Mouse (Mus musculus) thymus, postnatal 14 days (tissue): ENCODE data around the gene Map3k12.

Source experiments
- DNase-seq: peaks from one replicate; pipeline ENCODE4 v3.0.0; 2021

Map3k12 gene

DNA sequence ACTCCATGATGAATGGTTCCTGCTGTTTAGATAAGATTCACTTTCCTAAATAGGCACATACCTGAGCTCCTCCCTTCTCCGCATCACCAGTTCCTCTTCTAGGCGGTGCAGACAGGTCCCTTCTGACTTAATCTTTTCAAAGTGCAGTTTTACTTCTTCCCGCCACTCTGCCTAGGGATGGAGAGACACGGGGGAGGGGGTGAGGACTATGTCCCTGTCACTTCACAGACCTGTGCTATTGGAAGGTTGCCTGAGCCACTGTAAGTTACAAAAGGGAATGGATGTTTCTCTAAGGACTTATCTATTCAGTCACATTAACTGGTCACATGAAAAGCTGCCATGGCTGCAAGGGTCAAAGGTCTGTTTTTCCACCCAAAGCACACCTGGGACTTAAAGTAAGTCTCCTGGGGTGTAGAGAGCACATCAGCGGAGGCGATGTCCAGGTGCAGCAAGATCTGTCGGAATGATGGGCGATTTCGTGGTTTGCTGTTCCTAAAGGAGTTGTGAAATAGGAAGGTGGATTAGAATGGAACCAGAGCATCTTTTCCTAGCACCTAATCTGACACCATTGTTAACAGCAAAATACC, 14.5 kb downstream of the Map3k12 start:
- no peak for DNase-seq

DNA sequence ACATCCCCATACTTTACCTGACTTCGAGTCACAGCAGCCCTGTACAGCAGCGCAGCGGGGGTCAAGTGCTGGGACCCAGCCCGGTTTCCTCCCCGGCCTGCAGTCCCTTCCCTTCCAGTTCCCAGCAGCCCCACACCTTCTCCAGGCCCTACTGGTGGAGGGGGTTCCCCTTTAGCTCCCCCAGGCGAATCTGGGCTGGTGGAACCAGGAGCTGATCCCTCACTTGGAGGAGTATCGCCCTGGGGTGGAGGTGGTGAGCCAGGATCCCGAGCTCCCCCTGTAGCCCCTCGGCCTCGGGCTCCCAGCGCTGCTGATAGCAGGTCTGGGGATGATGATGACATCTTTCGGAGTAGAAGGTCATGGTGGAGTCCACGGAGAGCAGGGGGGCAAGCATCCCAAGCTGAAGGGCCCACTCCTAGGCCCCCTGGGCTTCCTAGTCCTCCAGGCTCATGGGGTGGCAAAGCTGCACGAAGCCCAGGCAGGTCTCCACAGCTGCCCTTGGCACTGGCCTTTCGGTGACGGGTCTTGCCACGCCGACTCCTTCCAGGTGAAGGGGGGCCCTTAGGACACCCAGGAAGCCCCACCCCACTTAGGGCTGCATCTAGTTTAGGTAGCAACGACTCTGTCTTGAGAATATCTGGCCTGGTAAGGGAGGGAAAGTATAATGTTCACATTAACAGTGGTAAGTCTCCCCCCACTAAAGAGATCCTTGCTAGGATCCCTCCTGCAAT, 15.6 kb downstream of the Map3k12 start:
- no peak for DNase-seq

DNA sequence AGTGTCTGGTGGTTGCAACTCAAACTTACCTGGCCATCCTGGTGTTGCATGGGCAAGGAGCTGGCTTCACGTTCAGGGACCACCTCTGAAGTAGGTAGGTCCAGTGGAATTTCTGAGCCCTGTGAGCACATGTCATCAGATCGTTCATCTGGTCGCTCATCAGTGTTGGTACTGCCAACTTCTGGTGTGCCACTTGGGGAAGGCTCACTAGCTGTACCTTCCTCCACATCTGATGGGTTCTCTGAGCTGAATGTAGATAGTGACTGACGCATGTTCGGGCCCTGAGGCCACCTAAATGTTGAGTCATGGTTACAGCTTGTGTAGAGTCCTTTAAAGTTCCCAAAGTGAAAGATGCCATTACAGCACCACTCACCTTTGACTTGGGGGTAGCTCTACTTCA, 16.4 kb downstream of the Map3k12 start:
- no peak for DNase-seq

DNA sequence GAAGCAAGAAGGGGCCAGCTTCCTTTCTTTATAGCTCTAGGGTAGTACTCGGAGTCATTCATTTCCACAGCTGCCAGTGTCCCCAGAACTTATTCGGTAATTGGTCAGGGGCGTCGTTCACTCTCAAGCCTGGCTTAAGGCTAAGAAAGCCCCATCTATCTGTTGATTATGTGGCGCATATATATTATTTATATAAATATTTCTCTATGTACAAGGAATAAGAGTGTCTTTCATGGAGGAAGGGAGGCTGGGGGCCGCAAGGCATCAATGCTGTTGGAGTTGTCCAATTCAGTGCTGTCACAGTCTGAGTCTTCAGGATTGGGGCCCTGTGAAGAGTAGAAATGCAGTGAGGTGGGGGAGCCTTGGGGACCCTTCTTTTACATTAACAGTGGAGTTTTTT, 17.0 kb downstream of the Map3k12 start:
- no peak for DNase-seq

DNA sequence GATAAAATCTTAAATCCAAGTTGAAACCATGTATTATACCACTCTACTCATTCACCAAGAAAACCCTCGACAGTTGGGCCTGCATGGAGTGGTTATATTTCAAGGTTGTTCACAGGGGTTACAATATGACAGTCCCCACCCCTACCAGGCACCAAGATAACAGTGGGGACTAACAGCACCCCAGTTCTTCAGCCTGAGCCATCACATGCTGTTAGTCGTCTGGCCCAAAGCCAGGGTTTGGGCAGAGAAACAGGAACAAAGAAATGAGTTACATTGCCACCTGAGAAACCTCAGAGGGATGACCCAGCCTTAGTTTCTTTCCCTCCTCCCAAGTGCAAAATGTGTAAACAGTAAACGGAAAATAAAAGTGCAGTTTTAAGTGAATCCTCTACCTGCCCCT, 17.5 kb downstream of the Map3k12 start:
- DNase-seq, result no peak

DNA sequence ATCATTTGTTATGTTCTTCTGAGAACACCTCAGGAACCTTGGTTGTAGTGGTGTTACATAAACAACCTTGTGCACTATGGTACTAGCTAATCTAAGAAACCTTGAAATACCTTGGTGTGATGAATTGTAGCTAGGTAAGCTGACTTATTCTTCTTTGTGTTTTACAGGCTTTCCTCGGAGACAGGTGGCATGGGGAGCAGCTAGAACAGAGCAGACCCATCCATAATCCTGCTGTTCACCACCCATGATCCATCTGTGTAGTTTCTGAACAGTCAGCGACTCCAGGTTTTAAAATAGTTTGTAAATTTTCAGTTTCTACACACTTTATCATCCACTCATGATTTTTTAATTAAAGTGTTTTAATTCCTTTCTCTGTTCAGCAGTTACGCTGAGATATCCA, 18.5 kb downstream of the Map3k12 start:
- DNase-seq, result no peak

DNA sequence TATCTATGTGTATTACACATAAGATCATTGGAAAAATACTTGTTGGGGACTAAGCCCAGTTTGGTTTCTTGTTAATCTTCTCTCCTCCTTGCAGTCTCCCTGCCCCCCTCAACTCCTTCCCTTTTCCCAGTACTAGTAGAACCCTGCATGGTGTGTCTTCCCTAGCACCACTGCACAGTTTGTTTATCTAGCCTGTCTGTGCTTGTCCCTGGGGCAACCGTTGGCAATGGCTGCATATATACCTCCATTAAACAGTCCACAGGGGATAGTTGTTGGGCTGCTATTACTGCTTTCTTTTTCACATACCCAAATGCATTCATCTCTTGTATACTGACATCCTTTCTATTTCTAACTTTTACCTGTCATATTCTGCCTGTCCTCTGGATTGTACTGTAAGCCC, 29.2 kb downstream of the Map3k12 start:
- DNase-seq, result no peak

DNA sequence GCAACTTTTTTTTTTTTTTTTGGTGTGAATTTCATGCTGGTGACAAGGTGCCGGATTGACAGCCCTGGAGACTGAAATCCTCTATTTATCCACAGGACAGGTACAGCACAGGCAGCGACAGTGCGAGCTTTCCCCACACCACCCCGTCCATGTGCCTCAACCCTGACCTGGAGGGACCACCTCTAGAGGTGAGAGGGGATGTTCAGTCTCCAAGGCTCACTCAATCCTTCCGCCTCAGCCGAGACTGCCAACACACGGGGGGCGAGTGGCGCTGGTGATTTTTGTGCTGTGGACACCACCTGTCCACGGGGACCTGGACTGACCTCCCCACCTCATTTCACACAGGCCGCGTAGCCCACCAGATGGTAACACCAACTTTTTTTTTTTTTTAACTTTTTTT, 31.0 kb downstream of the Map3k12 start:
- no peak for DNase-seq

DNA sequence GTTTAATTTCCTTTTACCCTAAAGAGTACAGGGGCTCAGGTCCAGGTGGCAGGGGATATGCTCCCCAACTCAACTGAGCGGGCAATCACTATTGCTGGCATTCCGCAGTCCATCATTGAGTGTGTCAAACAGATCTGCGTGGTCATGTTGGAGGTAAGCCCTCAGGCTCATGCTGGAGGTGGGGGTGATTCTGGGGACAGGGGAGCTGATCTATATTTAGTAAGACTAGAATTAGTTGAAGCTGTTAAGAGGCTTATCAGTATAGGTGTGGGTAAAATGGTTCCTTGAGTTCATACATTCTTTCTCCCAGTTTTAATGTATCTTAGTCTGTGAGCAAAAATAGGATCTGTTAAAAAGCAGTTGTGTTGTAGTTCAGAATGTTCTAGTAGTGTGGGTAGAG, 33.7 kb downstream of the Map3k12 start:
- DNase-seq, result no peak

DNA sequence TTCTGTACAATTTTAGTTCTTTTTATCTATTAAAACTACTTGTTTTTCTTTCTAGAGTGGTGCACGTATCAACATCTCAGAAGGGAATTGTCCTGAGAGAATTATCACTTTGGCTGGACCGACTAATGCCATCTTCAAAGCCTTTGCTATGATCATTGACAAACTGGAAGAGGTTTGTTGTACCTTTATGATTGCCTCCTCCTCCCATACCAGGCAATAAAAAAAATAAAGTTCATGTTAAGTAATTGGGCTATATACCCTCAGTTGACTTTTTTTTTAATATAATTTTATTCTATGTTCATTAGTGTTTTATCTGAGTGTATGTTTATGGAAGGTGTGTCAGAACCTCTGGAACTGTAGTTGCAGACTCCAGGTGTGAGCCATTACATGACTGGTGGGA, 42.3 kb downstream of the Map3k12 start:
- no peak for DNase-seq

DNA sequence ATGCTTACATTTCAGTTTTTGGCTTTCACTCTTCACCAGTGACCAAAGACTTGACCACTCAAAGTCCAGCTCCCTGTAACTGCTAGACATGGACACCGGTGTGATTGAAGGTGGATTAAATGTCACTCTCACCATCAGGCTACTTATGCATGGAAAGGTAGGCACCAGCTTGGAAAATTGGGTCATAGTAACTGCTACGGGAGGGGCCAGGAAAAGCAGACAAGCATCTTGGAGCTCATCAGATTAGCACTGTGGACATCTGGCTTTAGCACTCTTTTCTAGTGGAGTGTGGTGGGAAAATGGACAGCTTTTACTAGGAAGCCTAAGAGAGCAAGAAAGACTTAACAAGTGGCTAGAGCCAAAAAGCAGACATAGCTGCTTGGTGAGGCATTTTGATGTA, 43.6 kb downstream of the Map3k12 start:
- DNase-seq, result no peak

DNA sequence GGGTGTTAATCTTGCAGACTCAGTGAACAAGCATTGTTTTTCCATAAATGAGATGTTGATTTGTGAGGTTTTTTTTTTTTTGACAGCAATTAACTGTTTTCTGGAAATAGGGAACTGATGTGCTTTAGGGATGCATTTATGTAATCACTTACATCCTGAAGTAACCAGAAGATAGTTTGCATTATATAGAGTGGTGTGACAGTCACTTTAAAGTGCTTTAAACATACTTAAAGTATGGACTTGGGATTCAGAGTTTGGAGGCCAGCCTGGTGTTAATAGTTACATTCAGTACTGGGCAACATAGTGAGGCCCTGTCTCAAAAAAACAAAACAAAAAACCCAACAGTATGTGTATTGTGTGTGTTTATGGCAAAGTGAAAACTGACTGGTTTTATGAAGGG, 45.1 kb downstream of the Map3k12 start:
- no peak for DNase-seq

DNA sequence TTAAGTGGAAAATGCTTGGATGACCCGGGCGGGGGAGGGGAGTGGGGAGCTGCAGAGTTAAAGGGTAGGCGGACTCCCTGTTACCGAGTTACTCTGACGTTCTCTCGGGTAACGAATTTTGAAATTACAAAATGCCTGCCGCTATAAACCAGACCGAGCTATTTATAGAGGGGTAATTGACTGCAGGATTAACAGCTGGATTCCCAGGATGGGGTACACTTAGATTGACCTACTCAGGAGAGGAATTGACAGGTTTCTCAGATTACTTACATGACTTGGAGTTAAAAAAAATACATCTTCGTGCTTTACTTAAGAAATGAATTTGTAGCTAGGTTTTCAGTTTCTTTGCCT, 45.6 kb downstream of the Map3k12 start:
- DNase-seq, result no peak

DNA sequence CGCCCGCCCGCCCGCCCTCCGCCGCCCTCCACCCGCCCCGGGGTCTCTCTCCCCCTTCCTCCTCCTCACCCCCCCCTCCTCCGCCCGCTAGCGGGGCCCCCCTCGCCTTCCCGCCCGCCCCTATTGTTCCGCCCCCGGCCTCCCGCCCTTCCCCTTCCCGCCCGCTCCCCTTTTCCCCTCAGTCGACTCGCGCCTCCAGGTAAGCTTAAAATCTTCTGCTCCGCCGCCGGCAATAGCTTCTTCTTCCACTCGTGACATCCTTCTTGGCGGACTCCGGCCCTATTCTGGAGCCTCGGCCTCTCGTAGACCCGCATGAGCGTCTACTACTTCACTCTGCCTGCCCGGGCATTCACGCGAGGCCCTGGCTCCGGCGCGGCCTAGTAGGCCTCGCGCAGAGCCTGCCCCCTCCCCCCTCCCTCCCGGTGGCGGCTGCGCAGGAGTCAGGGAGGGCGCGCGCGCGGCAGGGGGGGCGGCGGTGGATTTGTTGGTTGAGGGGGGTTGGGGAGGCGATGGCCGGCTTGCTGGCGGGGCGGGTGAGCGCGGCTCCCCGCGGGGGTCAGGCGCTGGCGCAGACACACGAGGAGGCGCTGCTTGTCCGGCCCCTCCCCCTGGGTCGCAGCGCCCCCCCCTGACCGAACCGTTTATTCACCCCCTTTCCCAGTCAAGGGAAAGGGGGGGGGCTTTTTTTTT, 46.1 kb downstream of the Map3k12 start:
- DNase-seq, result peak; percentile 86

DNA sequence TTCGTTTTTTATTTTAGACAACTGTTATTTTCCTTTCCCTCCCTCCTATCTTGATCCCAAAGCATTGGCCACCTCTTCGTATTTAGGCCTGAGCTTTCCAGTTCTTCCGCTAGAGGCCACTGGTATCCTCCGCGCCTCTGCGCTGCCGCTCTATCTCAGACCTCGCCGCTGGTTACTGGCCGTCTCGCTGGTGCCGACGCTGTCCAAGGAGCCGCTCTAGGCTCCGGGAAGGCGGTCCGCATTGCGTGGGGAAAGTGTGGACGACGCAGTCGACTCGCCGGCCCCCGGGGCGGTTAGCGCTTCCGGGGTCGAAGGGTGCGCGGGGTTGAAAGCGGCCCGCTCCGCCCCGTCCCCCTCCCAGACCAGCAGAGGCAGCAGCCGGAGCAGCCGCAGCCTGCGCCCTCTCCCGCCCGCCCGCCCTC, 46.7 kb downstream of the Map3k12 start, which contains the start of gene Pcbp2:
Pcbp2 (plus strand) TSS at position 357 of the 422 bp plus-strand sequence.
- DNase-seq, result peak; percentile 97

DNA sequence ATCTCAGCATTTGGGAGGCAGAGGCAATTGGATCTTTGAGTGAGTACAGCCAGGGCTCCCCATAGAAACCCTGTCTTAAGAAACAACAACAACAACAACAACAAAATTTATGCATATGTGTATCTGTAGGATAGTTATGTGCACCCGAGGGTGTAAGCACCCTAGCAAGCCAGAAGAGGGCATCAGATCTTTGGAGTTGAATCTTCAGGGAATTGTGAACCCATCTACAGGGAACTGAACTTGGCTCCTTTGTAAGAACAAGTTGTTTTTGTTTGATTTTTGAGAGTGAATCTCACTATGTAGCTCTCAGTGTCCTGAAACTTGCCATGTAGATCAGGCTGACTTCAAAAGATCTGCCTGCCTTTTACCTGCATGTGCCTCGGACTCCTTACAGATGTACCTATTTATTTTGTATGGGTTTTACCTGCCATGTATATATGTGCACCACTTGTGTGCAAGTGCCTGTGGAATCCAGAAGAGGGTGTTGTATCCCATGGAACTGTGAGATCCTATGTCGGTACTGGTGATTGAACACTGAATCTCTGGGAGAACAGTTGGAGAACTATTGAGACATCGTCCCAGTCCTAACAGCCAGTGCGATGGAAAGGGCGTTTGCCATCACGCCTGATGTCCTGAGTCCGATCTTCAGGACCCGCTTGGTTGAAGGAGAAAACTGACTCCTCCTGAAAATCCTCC, 48.0 kb downstream of the Map3k12 start:
- DNase-seq, result no peak

DNA sequence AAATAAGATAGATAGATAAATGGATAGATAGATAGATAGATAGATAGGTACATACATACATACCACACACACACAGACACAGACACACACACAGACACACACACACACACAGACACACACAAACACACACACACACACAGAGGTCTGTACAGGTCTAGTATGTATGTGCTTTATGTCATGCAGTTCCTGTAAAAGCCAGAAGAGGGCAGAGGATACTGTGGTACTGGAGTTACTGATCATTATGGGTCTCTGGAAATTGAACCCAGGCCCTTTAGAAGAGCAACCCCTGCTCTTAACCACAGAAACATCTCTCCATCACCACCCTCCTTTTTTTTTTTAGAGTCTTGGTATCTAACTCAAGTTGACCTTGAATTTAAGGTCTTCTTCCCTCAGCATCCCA, 53.2 kb downstream of the Map3k12 start:
- DNase-seq, result peak; percentile 57

DNA sequence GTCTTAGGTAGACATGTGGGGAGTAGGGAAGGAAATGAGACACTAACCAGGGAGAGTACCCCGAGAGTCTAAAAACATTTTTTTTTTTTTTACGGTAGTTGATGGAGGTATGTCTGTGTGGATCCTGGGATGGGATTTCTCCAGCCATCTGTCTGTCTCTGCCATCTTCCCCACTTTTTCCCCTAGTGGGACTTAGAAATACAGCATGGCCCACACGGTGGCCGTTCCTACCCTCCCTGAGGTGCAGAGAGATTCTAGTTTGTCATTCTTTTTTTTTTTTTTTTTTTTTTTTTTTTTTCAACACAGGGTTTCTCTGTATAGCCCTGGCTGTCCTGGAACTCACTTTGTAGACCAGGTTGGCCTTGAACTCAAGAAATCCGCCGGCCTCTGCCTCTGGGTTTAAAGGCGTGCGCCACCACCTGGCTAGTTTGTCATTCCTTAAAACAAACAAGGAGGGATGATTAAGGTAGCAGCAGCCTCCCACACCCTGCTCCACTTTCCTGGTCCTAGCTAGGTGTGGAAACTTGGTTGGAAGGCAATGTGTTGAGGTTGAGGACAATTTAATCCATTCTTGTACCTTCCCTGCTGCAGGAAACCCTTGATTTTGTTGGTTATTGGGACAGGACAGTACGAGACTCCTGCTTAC, 55.3 kb downstream of the Map3k12 start:
- DNase-seq, result no peak

DNA sequence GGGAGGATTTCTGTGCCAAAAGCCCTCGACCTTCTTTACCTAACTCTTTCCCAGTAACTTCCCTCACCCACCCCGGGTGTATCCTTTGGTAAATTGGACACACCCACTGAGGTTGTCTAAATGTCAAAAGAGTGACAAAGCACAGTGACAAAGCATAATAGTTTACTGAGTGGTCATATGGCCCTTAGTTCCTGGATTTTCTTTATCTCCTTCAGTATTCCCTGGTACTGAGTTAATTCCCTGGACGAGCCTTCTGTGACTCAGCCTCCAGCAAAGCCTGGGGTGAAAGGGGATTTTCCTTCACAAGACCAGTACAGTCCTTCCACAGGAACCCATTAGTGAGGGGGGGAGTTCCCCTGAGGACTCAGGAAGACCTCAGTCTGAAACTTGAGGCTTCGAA, 55.9 kb downstream of the Map3k12 start:
- no peak for DNase-seq

DNA sequence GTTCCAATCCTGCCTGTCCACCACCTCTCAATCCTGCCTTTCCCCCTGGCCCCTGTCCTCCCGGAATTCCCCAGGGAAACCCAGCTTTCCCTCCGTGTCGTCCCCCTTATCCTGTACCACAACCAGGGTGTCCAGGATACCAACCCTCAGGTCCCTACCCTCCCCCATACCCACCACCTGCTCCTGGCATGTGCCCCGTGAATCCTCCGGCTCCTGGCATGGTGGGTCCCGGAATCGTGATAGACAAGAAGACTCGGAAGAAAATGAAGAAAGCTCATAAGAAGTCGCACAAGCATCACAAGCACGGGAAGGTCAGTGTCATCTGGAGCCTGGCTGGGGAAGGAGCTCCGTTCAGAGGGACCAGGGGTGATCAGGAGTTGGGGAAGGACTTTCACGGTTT, 56.5 kb downstream of the Map3k12 start:
- no peak for DNase-seq

DNA sequence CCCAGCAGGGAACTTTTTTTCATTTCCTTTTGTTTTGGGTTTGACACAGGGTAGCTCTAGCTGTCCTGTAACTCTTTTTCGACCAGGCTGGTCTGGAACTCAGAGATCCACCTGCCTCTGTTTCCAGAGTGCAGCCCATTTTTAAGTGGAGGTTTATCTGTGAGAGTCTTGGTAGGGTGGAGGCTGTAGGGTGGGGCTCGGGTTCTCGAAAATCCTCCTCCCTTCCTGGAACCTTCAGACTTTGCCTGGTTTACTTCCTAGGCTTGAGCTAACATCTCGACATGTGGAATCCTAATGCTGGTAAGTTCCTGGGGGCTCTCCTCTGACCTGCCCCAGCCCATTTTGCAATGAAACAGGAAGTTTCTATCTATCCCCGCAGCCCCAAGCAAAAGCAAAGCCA, 57.0 kb downstream of the Map3k12 start:
- DNase-seq, result no peak

DNA sequence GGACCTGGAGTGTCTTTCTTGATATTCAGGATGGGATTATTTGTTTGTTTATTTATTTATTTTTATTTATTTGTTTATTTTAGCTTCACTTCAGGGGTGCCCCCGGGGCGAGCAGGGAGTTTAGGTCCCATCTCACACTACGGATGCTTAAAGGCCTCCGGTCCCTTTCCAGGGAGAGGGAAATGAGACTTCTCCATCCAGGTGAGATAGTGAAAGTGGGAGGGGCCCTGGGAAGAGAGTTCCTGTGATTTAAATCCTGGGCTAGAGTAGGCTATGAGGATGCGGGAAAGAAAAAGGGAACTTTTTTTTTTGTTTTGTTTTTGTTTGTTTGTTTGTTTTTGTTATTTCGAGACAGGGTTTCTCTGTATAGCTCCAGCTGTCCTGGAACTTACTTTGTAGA, 57.5 kb downstream of the Map3k12 start:
- DNase-seq, result no peak

DNA sequence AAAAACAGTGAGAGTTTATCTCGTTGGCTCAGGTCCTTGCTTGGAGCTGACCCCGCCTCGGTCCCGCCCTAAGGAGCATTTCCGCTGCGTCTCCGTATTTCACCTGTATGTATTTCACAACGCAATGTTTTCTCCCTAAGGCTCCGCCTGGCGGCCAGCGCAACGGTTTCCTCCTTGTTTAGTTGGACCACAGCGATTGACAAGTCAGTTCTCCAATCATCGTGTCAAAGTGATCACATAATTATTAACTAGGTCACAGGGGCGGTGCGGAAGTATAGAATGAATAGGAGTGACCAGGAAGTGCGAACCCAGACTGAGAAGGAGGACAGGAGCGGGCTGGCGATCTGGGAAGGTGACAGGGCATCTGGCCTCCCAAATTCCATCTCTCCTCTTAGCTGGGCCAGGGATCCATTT, 58.0 kb downstream of the Map3k12 start, which contains the start of gene Prr13:
Prr13 (plus strand) TSS at position 125 of the 414 bp plus-strand sequence.
- peak; percentile 91 for DNase-seq
